Mouse (Mus musculus) common myeloid progenitor, adult 5-6 weeks (primary cell): Measurements from ENCODE around the gene Flt1. TPM values are rescaled to one million over a fixed set of nuclear protein-coding genes. Genes with fewer than 3 reads are reported as not detected.

Experiments
- ATAC-seq: replicated peaks from 2 replicates; pipeline ENCODE4 v1.8.0; 2016; ENCODE audit warnings: low read depth, mild to moderate bottlenecking, moderate TSS enrichment, inconsistent platforms; ENCODE audit not compliant: poor library complexity, severe bottlenecking
- total RNA-seq: library from RNA; stranded (forward); fragments of 200-1000, 187-1606 nt; gene quantifications from 2 replicates; pipeline ENCODE4 v1.2.3, GENCODE M21; 2017

Flt1 gene
- total RNA-seq, 1 experiment from 2014 or later: 0.23 TPM

GRCm38 (mm10) chr5:147675791-147676190 is 50.0 kb downstream of the Flt1 start:
- no peak for ATAC-seq

DNA sequence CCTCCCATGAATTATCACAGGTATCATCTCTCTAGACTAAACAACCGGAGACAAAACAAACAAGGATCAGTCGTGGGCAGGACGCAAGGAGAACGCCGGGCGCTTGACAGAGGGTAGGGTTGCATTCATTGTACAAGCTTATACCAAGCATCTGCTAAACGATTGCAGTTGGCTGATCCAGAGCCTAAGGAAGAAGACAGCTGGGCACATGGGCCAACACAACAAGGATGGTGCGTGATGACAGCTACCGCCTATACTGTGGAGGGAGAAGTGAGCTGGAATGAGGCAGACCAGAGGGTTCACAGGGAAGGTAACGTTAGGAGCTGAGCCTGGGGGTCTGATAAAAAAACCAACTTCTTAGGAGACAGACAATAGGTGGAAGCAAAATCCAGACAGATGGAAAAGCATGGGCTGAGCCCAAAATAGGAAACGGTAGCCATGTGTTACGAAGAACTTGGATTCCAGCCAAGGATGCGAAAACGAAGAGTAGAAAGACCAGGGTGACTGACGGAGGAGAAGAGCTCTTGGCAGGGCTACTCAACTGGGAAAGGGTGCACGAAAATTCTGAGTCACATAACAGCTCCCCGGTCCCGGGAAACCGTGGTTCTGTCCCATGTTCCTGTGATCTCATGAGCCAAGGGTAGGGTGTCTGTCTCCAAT is 53.9 kb downstream of the Flt1 start:
- no peak for ATAC-seq

DNA sequence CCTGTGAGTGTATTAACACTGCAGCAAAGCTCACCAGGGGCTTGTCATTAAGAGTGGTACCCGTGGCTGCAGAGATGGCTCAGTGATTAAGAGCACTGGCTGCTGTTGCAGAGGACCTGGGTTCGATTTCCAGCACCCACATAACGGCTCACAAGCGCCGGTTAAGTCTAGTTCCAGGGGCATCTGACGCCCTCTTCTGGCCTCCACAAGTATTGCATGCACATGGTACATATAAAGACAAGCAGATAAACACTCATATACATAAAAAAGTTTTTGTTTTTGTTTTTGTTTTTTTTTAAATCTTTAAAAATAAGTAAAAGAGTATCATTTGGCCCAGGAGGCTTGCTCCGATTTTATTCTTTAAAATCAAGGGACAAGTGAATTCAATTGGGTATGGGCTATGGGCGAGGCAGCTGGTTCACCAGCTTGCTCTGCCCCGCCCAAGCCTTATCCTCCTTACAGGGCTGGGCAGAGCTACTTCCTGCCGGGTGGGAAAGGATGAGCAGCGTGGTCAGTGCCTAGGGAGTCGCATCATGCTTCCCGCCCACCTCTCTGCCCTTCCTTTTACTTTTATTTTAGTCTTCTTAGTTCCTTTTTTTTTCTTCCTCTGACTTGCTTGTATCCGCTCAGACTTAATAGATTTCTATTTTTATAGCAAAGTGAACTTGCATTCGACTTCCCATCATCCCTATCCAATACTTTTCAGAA is 57.0 kb downstream of the Flt1 start:
- ATAC-seq: peak; percentile 42; the same call in 1 of the 2 replicates

GRCm38 (mm10) chr5:147665946-147666345 is 59.9 kb downstream of the Flt1 start:
- ATAC-seq: no peak

DNA sequence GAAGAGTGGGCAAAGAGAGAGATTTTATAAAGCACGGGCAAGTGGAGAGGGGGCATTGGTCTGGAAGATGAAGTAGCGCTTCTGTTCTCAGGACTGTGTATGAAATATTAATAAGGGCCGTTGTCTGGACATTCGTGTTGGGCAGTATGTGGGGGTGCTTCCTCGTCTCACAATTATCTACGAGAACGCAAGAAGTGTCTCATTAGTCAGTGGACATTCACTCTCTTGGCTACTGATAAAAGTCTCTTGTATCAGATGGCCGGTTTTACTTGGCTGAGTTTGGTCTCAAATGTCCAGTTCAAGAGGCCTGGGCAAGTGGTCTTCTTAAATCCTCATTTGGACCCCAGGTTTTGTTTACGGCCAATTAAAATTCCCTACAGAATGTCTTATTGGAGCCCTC is 60.4 kb downstream of the Flt1 start:
- no peak for ATAC-seq

DNA sequence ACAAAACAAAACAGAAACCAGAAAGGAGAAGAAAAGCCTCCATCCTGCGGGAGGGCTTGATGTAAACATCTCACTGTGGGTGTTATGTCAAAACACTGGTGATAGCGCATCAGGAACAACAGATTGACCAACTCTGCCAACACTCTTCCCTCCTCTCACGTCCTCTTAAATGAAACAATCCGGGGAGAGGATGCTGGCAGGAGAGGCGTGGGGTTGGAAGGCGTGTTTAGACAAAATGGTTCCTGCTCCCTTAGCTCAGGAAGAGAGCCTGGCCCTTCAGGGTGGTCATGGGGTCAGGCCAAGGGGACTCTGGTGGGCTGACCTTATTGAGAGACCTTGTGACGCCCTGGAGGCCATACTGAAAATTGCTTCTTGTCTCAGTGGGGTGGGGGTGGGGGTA is 65.9 kb downstream of the Flt1 start:
- ATAC-seq: peak; percentile 43

GRCm38 (mm10) chr5:147657882-147658855 is 67.6 kb downstream of the Flt1 start:
- ATAC-seq: peak; percentile 92

- ATAC-seq: no peak
Measured at GRCm38 (mm10) chr5:147655761-147656160, 70.0 kb downstream of the Flt1 start.

DNA sequence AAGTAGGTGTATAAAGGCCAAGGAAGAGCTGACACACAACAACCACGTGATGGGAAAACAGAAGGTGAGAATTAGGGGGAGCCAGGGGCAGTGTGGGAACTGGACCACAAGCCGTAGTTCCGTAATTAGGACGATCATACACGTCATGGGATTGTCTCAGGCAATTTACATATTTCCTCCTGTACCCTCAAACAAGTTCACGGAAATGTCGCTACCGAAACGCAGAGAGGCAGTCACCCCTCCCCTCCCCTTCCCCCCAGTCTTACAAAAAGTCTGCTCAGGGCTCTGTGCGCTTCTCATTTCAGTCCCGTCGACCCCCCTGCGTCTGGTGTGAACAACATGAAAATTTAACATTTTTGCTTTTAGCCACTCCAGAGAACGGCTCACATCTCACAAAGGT is 74.6 kb downstream of the Flt1 start:
- no peak for ATAC-seq

- peak; percentile 35; the same call in 1 of the 2 replicates for ATAC-seq
Measured at GRCm38 (mm10) chr5:147646351-147646929, 79.4 kb downstream of the Flt1 start.

DNA sequence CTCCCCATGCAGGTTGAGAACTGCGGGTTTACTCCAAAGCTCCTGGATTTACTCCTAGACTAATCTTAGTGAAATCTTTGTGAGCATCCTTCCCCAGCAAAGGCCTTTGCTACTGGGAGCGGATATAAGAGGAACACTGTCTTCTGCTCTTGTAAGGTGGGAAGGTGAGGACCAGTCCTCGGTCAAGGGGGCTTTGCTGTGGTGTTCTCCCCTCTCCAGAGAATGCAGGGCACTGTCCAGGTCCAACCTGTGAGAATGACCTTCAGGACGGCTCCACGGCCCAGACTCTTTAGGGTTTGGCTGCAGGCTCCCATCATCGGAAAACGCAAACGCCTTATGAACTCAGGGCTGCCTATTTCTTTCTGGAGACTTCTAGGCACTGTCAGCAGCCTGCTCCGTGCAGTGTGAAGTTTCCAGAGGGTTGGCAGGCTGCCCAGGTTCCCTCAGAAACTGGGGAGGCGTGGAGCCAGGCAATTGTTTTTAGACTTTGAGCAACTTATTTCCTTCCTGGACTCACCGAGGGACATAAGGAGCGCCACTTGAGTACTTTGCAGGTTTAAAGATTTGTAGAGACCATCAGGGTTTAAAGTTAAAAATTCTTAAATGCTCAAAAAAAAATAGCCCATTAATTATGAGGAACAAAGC is 80.7 kb downstream of the Flt1 start:
- no peak; the same call in 1 of the 2 replicates for ATAC-seq

GRCm38 (mm10) chr5:147641452-147641851 is 84.4 kb downstream of the Flt1 start:
- ATAC-seq: no peak

DNA sequence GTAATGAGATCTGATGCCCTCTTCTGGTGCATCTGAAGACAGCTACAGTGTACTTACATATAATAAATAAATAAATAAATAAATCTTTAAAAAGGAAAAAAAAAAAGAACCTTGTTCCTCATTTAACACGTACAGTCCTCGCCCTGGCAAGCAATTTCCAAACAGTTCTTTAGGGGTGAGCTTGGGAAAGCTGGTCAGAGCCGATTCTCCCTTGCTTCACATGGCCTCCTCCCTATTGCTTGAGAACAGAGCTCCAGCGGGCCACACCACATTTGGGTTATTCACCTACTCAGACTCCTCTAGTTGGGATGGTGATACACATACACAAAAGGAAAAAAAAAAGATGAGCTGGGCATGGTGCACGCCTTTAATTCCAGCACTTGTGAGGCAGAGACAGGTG is 85.9 kb downstream of the Flt1 start:
- ATAC-seq: peak; percentile 32; the same call in 1 of the 2 replicates

DNA sequence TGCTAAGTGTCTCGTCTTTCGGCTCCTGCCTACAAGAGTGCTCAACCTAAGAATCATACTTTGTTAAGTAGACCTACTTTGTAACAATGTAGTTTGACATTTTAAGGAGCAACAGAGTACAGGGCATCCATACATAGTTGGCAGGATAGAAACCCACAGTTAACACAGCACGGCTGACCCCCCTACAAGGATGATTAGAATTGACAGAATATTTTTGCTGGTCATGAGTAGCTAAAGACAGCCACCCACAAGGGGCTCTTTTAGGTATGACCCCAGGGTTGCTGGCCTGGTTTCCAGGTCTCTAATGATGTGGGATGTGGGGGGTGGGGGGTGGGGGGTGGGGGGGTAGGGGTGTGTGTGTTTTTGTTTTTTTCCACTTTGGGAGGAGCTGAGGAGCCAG is 89.1 kb downstream of the Flt1 start:
- no peak for ATAC-seq

GRCm38 (mm10) chr5:147635883-147636282 is 89.9 kb downstream of the Flt1 start:
- ATAC-seq: no peak

- ATAC-seq: no peak
Measured at GRCm38 (mm10) chr5:147634016-147634415, 91.8 kb downstream of the Flt1 start.

GRCm38 (mm10) chr5:147632716-147633115 is 93.1 kb downstream of the Flt1 start:
- no peak for ATAC-seq

GRCm38 (mm10) chr5:147630426-147631290 is 95.2 kb downstream of the Flt1 start:
- no peak for ATAC-seq

- ATAC-seq: no peak
Measured at GRCm38 (mm10) chr5:147626944-147627343, 98.9 kb downstream of the Flt1 start.
